Mouse (Mus musculus) liver, embryonic 13.5 days (tissue): ENCODE measurements around the gene Rapgef2. TPM values are rescaled to one million over a fixed set of nuclear protein-coding genes. Genes with fewer than 3 reads are reported as not detected.

Source experiments
- ATAC-seq: fragments of 200-750 bp; cut with Nextera tagmentation; 2 replicates; pipeline ENCODE4 v1.8.0; 2017; ENCODE audit warnings: low read depth, mild to moderate bottlenecking, moderate number of reproducible peaks, moderate library complexity
- DNase-seq: peaks from one replicate; pipeline ENCODE4 v3.0.0; 2022
- H3K27ac ChIP-seq: fragments of 300-500 bp; sonication (generic); 2 replicates; pipeline ENCODE4 v1.5.1; 2015; ENCODE audit warnings: moderate library complexity, mild to moderate bottlenecking, inconsistent platforms
- H3K27me3 ChIP-seq: fragments of 300-500 bp; sonication (generic); 2 replicates; pipeline ENCODE4 v1.6.1; 2015; ENCODE audit warnings: mild to moderate bottlenecking, inconsistent platforms
- H3K36me3 ChIP-seq: fragments of 300-500 bp; sonication (generic); 2 replicates; pipeline ENCODE4 v1.6.1; 2015; ENCODE audit warnings: mild to moderate bottlenecking, inconsistent platforms
- H3K4me1 ChIP-seq: fragments of 300-500 bp; sonication (generic); replicated peaks from 2 replicates; pipeline ENCODE4 v1.6.1; 2015; ENCODE audit warnings: inconsistent platforms
- H3K4me2 ChIP-seq: fragments of 300-500 bp; sonication (generic); 2 replicates; pipeline ENCODE4 v1.6.1; 2015; ENCODE audit warnings: inconsistent platforms, mild to moderate bottlenecking, moderate library complexity
- H3K4me3 ChIP-seq: fragments of 300-500 bp; sonication (generic); replicated peaks from 2 replicates; pipeline ENCODE4 v1.5.1; 2015; ENCODE audit warnings: mild to moderate bottlenecking, inconsistent platforms
- H3K9ac ChIP-seq: fragments of 300-500 bp; sonication (generic); 2 replicates; pipeline ENCODE4 v1.6.1; 2015; ENCODE audit warnings: mild to moderate bottlenecking, inconsistent platforms
- H3K9me3 ChIP-seq: fragments of 300-500 bp; sonication (generic); replicated peaks from 2 replicates; pipeline ENCODE4 v1.6.1; 2016; ENCODE audit warnings: inconsistent platforms
- WGBS: fragments of 180-500 bp; shearing (Covaris S2); methylation state at CpG from one replicate; pipeline ENCODE4 v1.1.7; 2015; ENCODE audit not compliant: insufficient replicate concordance; 5-methylcytosine and 5-hydroxymethylcytosine counted together
- polyA plus RNA-seq: library from polyadenylated mRNA; unstranded; fragments of >200 nt; fragmentation: Nextera tagmentation; extraction: Ambion mirVana; gene quantifications from 2 replicates; pipeline ENCODE4 v1.2.1, GENCODE M21; 2015

Gene Rapgef2
- polyA plus RNA-seq, 1 experiment from 2014 or later: 0.90 TPM

DNA sequence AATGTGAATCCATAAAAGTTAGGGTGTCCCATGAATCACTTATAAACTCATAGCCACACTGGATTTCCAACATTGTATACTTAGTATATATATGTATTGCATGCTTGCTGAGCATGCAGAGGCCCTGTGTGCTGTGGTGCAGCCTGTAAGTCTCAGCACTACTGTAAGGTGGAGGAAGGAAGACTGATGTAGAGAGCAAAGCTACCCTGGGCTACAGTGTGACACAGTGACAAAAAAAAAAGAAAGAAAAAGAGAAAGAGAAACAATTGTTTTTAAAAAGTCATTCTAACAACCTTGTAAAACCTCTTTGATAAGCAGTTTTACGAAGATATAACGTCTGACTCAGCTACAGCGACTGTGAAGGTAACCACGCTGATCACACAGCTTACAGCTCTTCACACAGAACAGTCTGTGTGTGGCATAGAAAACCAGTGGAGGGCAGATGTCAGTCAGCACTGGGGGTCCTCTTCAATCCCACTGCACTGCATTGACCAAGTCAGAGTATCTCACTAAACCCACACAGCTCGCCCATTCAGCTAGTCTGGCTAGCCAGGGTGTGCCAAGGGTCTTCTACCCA lies 37.6 kb downstream of the Rapgef2 start:
- no peaks in the 10 kb centered on the region for H3K36me3 ChIP-seq
- peaks cover 26% of the 10 kb centered on the region for H3K4me1 ChIP-seq
- H3K9me3 ChIP-seq: no peaks in the 10 kb centered on the region
- H3K4me2 ChIP-seq: no peak overlapping the region
- DNase-seq: no peak
- peaks cover 20% of the 10 kb centered on the region for H3K27me3 ChIP-seq
- ATAC-seq: no peak
- 53% methylated on average over 5 of the region's 5 CpGs for WGBS
- H3K4me3 ChIP-seq: no peak overlapping the region
- H3K9ac ChIP-seq: no peak overlapping the region
- no peak overlapping the region for H3K27ac ChIP-seq

- no peak overlapping the region for H3K27ac ChIP-seq
- DNase-seq (no peak), ATAC-seq (no peak)
- peaks cover 20% of the 10 kb centered on the region for H3K27me3 ChIP-seq
- 18% methylated on average over 11 of the region's 11 CpGs for WGBS
- H3K4me2 ChIP-seq: no peak overlapping the region
- no peaks in the 10 kb centered on the region for H3K9me3 ChIP-seq
- H3K36me3 ChIP-seq: no peaks in the 10 kb centered on the region
- H3K9ac ChIP-seq: no peak overlapping the region
- H3K4me3 ChIP-seq: no peak overlapping the region
- H3K4me1 ChIP-seq: peaks cover 24% of the 10 kb centered on the region
These were observed 38.1 kb downstream of the Rapgef2 start for GRCm38 (mm10) chr3:79248208-79248607.

- peaks cover 29% of the 10 kb centered on the region for H3K27me3 ChIP-seq
- DNase-seq (no peak), ATAC-seq (no peak)
- H3K36me3 ChIP-seq: no peaks in the 10 kb centered on the region
- no peak overlapping the region for H3K4me2 ChIP-seq
- 69% methylated on average over 9 of the region's 9 CpGs for WGBS
- H3K4me1 ChIP-seq: peaks cover 24% of the 10 kb centered on the region
- no peak overlapping the region for H3K4me3 ChIP-seq
- no peak overlapping the region for H3K9ac ChIP-seq
- no peak overlapping the region for H3K27ac ChIP-seq
- no peaks in the 10 kb centered on the region for H3K9me3 ChIP-seq
These were observed 42.0 kb downstream of the Rapgef2 start for GRCm38 (mm10) chr3:79244347-79244746.

GRCm38 (mm10) chr3:79242922-79243705 lies 43.2 kb downstream of the Rapgef2 start:
- no peaks in the 10 kb centered on the region for H3K9me3 ChIP-seq
- 68% methylated on average over 12 of the region's 12 CpGs for WGBS
- H3K9ac ChIP-seq: no peak overlapping the region
- no peak overlapping the region for H3K4me3 ChIP-seq
- peak overlapping the region; percentile 14; the same call in 1 of the 2 replicates for H3K4me2 ChIP-seq
- ATAC-seq (0 out of 2 replicates have a peak, but pooled peaks have one; percentile 12), DNase-seq (no peak)
- no peaks in the 10 kb centered on the region for H3K36me3 ChIP-seq
- peaks cover 29% of the 10 kb centered on the region for H3K27me3 ChIP-seq
- H3K27ac ChIP-seq: no peak overlapping the region
- H3K4me1 ChIP-seq: peaks cover 28% of the 10 kb centered on the region

DNA sequence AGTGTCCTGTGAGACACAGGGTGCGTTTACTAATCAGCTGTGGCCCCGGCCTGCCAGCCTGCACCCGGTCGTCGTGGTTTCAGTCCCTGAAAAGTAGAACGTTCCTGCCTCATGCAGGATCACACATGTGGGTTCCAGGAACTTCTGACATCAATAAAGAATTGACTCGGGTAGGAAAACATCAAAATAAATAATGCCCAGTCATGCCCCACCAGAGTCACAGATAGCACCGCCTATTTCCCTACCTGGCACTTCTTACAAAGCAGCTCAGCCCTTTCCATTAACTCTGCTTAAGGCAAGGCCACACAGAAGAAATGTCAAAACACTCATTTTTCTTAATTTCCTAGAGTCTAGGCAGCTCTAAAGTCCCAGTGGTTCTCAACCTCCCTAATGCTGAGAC lies 44.0 kb downstream of the Rapgef2 start:
- DNase-seq: no peak
- no peaks in the 10 kb centered on the region for H3K36me3 ChIP-seq
- H3K9me3 ChIP-seq: no peaks in the 10 kb centered on the region
- peaks cover 22% of the 10 kb centered on the region for H3K27me3 ChIP-seq
- no peak for ATAC-seq
- no peak overlapping the region for H3K27ac ChIP-seq
- H3K9ac ChIP-seq: no peak overlapping the region
- no peak overlapping the region for H3K4me3 ChIP-seq
- peaks cover 25% of the 10 kb centered on the region for H3K4me1 ChIP-seq
- no peak overlapping the region for H3K4me2 ChIP-seq
- WGBS: 29% methylated on average over 8 of the region's 8 CpGs

GRCm38 (mm10) chr3:79239066-79239462 lies 47.3 kb downstream of the Rapgef2 start:
- Histone ChIP-seq H3K4me1 (peaks cover 23% of the 10 kb centered on the region), H3K27ac (no peak overlapping the region), H3K4me2 (0 out of 2 replicates have a peak overlapping the region, but pooled peaks have one; percentile 8), H3K4me3 (no peak overlapping the region), H3K9me3 (no peaks in the 10 kb centered on the region), H3K9ac (no peak overlapping the region), H3K27me3 (0 out of 2 replicates have a peak, but pooled peaks cover 10% of the 10 kb centered on the region), H3K36me3 (no peaks in the 10 kb centered on the region)
- 59% methylated on average over 6 of the region's 6 CpGs for WGBS
- no peak for DNase-seq
- no peak for ATAC-seq

GRCm38 (mm10) chr3:79238456-79239065 lies 47.8 kb downstream of the Rapgef2 start:
- Histone ChIP-seq H3K4me2 (0 out of 2 replicates have a peak overlapping the region, but pooled peaks have one; percentile 8), H3K27ac (no peak overlapping the region)
- 35% methylated on average over 4 of the region's 4 CpGs for WGBS

DNA sequence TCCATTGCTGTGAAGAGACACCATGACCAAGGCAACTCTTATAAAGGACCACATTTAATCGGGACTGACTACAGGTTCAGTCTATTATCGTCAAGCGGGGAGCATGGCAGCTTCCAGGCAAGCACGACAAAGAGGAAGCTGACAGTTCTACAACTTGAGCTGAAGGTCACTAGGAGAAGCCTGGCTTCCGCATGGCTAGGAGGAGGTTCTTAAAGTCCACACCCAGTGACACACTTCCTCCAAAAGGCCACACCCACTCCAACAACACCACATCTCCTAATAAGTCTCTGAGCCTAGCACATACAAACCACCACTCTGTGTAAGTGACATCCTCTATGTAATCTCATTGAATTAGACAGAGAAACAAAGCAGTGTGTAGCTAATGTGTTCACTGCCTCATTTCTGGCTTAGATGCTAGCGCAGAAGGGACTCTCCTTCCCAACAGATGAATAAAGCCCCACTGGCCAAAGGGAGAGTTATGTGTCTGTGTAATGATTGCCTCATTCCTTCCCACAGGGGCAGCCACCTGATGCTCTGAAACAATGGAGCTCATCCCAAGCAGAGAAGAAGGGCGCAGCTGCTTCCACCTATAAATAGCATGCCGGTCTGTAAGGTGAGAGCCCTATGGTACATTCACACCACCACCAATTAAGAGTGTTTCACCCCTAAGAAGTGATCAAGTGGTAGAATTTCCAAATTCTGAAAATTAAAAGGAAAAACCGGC lies 48.5 kb downstream of the Rapgef2 start:
- DNase-seq (no peak), ATAC-seq (0 out of 2 replicates have a peak, but pooled peaks have one; percentile 23)
- 51% methylated on average over 9 of the region's 9 CpGs for WGBS
- Histone ChIP-seq H3K9me3 (no peaks in the 10 kb centered on the region), H3K9ac (no peak overlapping the region), H3K27ac (no peak overlapping the region), H3K4me1 (peaks cover 24% of the 10 kb centered on the region), H3K27me3 (0 out of 2 replicates have a peak, but pooled peaks cover 9% of the 10 kb centered on the region), H3K4me2 (no peak overlapping the region), H3K36me3 (no peaks in the 10 kb centered on the region), H3K4me3 (no peak overlapping the region)

More at GRCm38 (mm10) chr3:79238456-79239065, 47.8 kb downstream of the Rapgef2 start:
- DNase-seq (no peak), ATAC-seq (no peak)
- H3K4me3 ChIP-seq: no peak overlapping the region
- no peaks in the 10 kb centered on the region for H3K9me3 ChIP-seq
- no peak overlapping the region for H3K9ac ChIP-seq
- 0 out of 2 replicates have a peak, but pooled peaks cover 9% of the 10 kb centered on the region for H3K27me3 ChIP-seq
- H3K36me3 ChIP-seq: no peaks in the 10 kb centered on the region
- H3K4me1 ChIP-seq: peaks cover 28% of the 10 kb centered on the region

GRCm38 (mm10) chr3:79234485-79234884 lies 51.8 kb downstream of the Rapgef2 start:
- no peak for ATAC-seq

GRCm38 (mm10) chr3:79233478-79234415 lies 52.6 kb downstream of the Rapgef2 start:
- no peak overlapping the region for H3K4me3 ChIP-seq
- H3K27ac ChIP-seq: no peak overlapping the region
- WGBS: 22% methylated on average over 13 of the region's 13 CpGs
- no peak for DNase-seq
- no peak overlapping the region for H3K4me2 ChIP-seq
- H3K9ac ChIP-seq: no peak overlapping the region
- H3K36me3 ChIP-seq: no peaks in the 10 kb centered on the region
- peaks cover 16% of the 10 kb centered on the region for H3K4me1 ChIP-seq
- H3K27me3 ChIP-seq: no peaks in the 10 kb centered on the region
- no peaks in the 10 kb centered on the region for H3K9me3 ChIP-seq
- ATAC-seq: no peak

More at GRCm38 (mm10) chr3:79234485-79234884, 51.8 kb downstream of the Rapgef2 start:
- H3K36me3 ChIP-seq: no peaks in the 10 kb centered on the region
- H3K9ac ChIP-seq: no peak overlapping the region
- 41% methylated on average over 3 of the region's 3 CpGs for WGBS
- no peaks in the 10 kb centered on the region for H3K9me3 ChIP-seq
- H3K4me2 ChIP-seq: no peak overlapping the region
- H3K4me3 ChIP-seq: no peak overlapping the region
- DNase-seq: no peak
- no peak overlapping the region for H3K27ac ChIP-seq
- H3K27me3 ChIP-seq: no peaks in the 10 kb centered on the region
- peaks cover 20% of the 10 kb centered on the region for H3K4me1 ChIP-seq
